Mouse (Mus musculus): ENCODE measurements at regions not wholly inside any gene's neighbourhood (a gene's known extent, or its start where the extent isn't known, plus 50 kb on each side); places are given as distances from the start of the nearest gene placed in this dataset.

DNA sequence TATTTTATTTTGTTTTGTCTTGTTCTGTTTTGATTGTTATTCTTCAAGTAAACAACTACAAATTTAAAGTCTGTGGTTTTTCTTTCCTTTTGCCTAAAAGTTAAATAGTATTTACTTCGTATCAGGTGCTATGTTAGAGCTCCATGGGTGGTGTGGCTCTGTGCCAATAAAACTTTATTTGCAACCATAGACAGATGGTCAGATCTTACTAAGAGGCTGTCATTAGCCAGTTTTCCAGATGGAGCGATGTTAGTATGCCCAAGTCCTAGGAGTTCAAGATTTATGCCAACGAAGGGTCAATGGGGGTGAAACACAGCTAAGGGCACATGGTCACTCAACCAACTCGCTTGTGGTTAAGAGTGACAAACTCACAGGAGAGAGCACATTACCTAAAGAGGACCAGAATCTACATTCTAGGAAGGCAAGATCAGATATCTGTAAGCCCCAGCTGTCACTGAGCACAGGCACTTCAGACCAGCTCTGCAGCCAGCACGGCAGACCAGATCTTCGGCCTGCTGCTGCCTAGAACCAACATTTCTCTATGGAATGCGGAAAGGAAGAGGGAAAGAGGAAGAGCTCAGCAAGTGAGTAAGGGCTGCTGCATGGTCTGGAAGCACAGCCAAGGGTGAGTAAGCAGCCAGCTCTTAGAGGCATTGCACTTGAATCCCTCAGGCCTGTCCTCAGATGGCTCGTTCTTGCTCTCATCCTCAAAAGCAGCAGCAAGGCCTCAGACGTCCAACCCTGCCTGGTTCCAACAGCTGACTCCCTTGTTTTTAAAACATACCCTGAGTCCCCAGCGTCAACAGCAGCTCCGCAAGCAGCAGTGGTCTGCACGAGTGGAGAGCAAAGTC is 54.3 kb upstream of the Cd93 start:
- Histone ChIP-seq H3ac (ENCODE audit: control insufficient read depth, insufficient read length) (no peak overlapping the region), H3K36me3 (ENCODE audit: control insufficient read depth, insufficient read depth) (no peaks in the 10 kb centered on the region), H3K79me2 (ENCODE audit: control insufficient read depth, insufficient read depth) (no peaks in the 10 kb centered on the region), H3K4me2 (ENCODE audit: low read depth) (no peak overlapping the region), H3K4me3 (no peak overlapping the region), H3K27me3 (ENCODE audit: control insufficient read depth, insufficient read depth, insufficient read length) (no peaks in the 10 kb centered on the region)
- no peak for TF ChIP-seq SRF (IDR thresholded peaks at IDR 0.05; ENCODE audit: control insufficient read depth, insufficient read length, low read depth)
- no peak for TF ChIP-seq CEBPB (IDR thresholded peaks at IDR 0.05; ENCODE audit: insufficient read depth, poor library complexity, severe bottlenecking)
- peak; percentile 44 to 72 (median 71) for TF ChIP-seq MYOG (IDR thresholded peaks at IDR 0.05; ENCODE audit: control insufficient read depth in 1 of 3, insufficient read depth in 1 of 3, insufficient read length in 2 of 3, low read depth in 2 of 3)
- peak in 2 of 3 experiments; percentile 25 to 60 for TF ChIP-seq MYOD1 (IDR thresholded peaks at IDR 0.05; ENCODE audit: control insufficient read depth in 1 of 3, insufficient read length in 2 of 3, low read depth in 2 of 3)

DNA sequence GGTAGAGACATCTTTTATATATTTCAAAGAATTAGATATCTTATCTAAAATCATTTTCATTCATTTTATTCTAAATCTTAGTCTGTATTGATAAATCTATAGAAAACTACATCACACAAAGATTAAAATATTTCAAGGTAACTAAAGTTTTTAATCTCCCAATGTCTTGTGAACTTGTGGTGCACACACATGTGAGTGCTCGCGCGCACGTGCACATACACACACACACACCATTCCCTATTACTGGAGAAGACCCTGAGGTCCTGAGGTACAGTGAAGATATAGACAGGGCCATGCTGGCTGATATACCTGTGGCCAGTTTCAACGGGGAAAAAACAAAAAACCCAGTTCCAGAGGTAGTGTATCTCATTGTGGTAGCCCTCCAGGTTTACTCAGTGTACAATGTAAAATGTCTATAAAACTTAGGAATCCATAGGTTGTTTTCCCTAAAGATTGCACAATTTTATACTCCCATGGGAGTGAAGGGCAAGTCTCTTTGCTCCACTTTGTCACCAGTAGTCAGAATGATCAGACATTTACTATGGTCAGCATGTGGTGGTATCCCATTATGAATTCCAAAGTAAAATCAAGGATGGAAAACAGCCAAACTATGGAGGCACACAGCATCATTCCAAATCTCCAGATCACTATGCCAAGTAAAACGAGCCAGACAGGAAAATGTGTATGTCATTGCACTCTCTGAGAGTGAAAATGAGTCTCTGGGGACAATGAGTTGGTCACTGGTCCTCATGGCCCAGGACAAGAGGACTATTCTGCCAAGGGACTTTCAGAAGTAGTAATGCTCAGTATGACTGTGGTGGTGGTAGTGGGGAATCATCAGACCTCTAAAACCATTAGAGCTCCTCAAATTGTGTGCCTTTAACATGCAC is 53.0 kb upstream of the Cd93 start:
- TF ChIP-seq TCF3 (IDR thresholded peaks at IDR 0.05; ENCODE audit: insufficient read length, low read depth) (no peak), REST (IDR thresholded peaks at IDR 0.05; ENCODE audit: insufficient read depth, insufficient read length) (no peak), SRF (IDR thresholded peaks at IDR 0.05; ENCODE audit: control insufficient read depth, insufficient read length, low read depth) (no peak), POLR2AphosphoS2 (IDR thresholded peaks at IDR 0.05; ENCODE audit: insufficient read length, low read depth) (no peak), MYOD1 (IDR thresholded peaks at IDR 0.05; ENCODE audit: control insufficient read depth in 1 of 3, insufficient read length in 2 of 3, low read depth in 2 of 3) (no peak), TCF12 (IDR thresholded peaks at IDR 0.05; ENCODE audit: insufficient read depth, poor library complexity, severe bottlenecking) (no peak), USF1 (IDR thresholded peaks at IDR 0.05; ENCODE audit: low read depth) (no peak), CEBPB (IDR thresholded peaks at IDR 0.05; ENCODE audit: insufficient read depth, poor library complexity, severe bottlenecking) (no peak), MAX (IDR thresholded peaks at IDR 0.05; ENCODE audit: low read depth) (no peak)
- Histone ChIP-seq H3K36me3 (ENCODE audit: control insufficient read depth, insufficient read depth) (no peaks in the 10 kb centered on the region), H3K4me3 (no peak overlapping the region), H3ac (ENCODE audit: control insufficient read depth, insufficient read length) (no peak overlapping the region), H3K79me2 (ENCODE audit: control insufficient read depth, insufficient read depth) (no peaks in the 10 kb centered on the region), H3K4me2 (ENCODE audit: low read depth) (no peak overlapping the region), H3K27me3 (ENCODE audit: control insufficient read depth, insufficient read depth, insufficient read length) (no peaks in the 10 kb centered on the region)

- H3ac ChIP-seq (ENCODE audit: control insufficient read depth, insufficient read length), result no peak overlapping the region
- TF ChIP-seq REST (IDR thresholded peaks at IDR 0.05; ENCODE audit: insufficient read depth, insufficient read length) (no peak), MAX (IDR thresholded peaks at IDR 0.05; ENCODE audit: low read depth) (no peak), POLR2AphosphoS2 (IDR thresholded peaks at IDR 0.05; ENCODE audit: insufficient read length, low read depth) (no peak), TCF3 (IDR thresholded peaks at IDR 0.05; ENCODE audit: insufficient read length, low read depth) (no peak), MYOD1 (IDR thresholded peaks at IDR 0.05; ENCODE audit: control insufficient read depth in 1 of 3, insufficient read length in 2 of 3, low read depth in 2 of 3) (no peak), SRF (IDR thresholded peaks at IDR 0.05; ENCODE audit: control insufficient read depth, insufficient read length, low read depth) (no peak), E2F4 (IDR thresholded peaks at IDR 0.05; ENCODE audit: insufficient read depth) (no peak), TCF12 (IDR thresholded peaks at IDR 0.05; ENCODE audit: insufficient read depth, poor library complexity, severe bottlenecking) (no peak), CEBPB (IDR thresholded peaks at IDR 0.05; ENCODE audit: insufficient read depth, poor library complexity, severe bottlenecking) (no peak), POLR2A (IDR thresholded peaks at IDR 0.05; ENCODE audit: insufficient read length, low read depth) (no peak), MYOG (IDR thresholded peaks at IDR 0.05; ENCODE audit: control insufficient read depth in 1 of 3, insufficient read depth in 1 of 3, insufficient read length in 2 of 3, low read depth in 2 of 3) (no peak), USF1 (IDR thresholded peaks at IDR 0.05; ENCODE audit: low read depth) (no peak)
- H3K4me3 ChIP-seq, result no peak overlapping the region
- H3K4me2 ChIP-seq (ENCODE audit: low read depth), result no peak overlapping the region
- no peaks in the 10 kb centered on the region for H3K36me3 ChIP-seq (ENCODE audit: control insufficient read depth, insufficient read depth)
- no peaks in the 10 kb centered on the region for H3K79me2 ChIP-seq (ENCODE audit: control insufficient read depth, insufficient read depth)
- H3K27me3 ChIP-seq (ENCODE audit: control insufficient read depth, insufficient read depth, insufficient read length), result no peaks in the 10 kb centered on the region
Measured at GRCm38 (mm10) chr2:148495485-148495884, 52.1 kb upstream of the Cd93 start.

- Histone ChIP-seq H3K4me3 (no peak overlapping the region), H3K4me2 (ENCODE audit: low read depth) (no peak overlapping the region), H3K79me2 (ENCODE audit: control insufficient read depth, insufficient read depth) (no peaks in the 10 kb centered on the region), H3K36me3 (ENCODE audit: control insufficient read depth, insufficient read depth) (no peaks in the 10 kb centered on the region), H3K27me3 (ENCODE audit: control insufficient read depth, insufficient read depth, insufficient read length) (no peaks in the 10 kb centered on the region), H3ac (ENCODE audit: control insufficient read depth, insufficient read length) (no peak overlapping the region)
- TF ChIP-seq CEBPB (IDR thresholded peaks at IDR 0.05; ENCODE audit: insufficient read depth, poor library complexity, severe bottlenecking), result no peak
Measured at GRCm38 (mm10) chr2:148493281-148493680, 49.9 kb upstream of the Cd93 start.

Data from myocyte (in vitro differentiated cells).